Mouse (Mus musculus) neural tube, embryonic 13.5 days (tissue): ENCODE measurements around the gene Insl6. TPM values are rescaled to one million over a fixed set of nuclear protein-coding genes. Genes with fewer than 3 reads are reported as not detected.
A peak's percentile ranks its signal among the peaks of the same experiment; 100 is the strongest.

Experiments used
- ATAC-seq: fragments of 200-750 bp; cut with Nextera tagmentation; 2 replicates; pipeline ENCODE4 v1.8.0; 2017; ENCODE audit warnings: low read depth, mild to moderate bottlenecking, moderate TSS enrichment, moderate library complexity
- H3K27ac ChIP-seq: fragments of 300-500 bp; sonication (generic); replicated peaks from 2 replicates; pipeline ENCODE4 v1.5.1; 2015; ENCODE audit warnings: moderate library complexity, mild to moderate bottlenecking, inconsistent platforms
- H3K27me3 ChIP-seq: fragments of 300-500 bp; sonication (generic); 2 replicates; pipeline ENCODE4 v1.6.1; 2015; ENCODE audit warnings: mild to moderate bottlenecking, inconsistent platforms
- H3K36me3 ChIP-seq: fragments of 300-500 bp; sonication (generic); 2 replicates; pipeline ENCODE4 v1.6.1; 2015; ENCODE audit warnings: mild to moderate bottlenecking, inconsistent platforms
- H3K4me1 ChIP-seq: fragments of 300-500 bp; sonication (generic); replicated peaks from 2 replicates; pipeline ENCODE4 v1.6.1; 2015; ENCODE audit warnings: inconsistent platforms
- H3K4me2 ChIP-seq: fragments of 300-500 bp; sonication (generic); 2 replicates; pipeline ENCODE4 v1.6.1; 2015; ENCODE audit warnings: inconsistent platforms, mild to moderate bottlenecking, moderate library complexity
- H3K4me3 ChIP-seq: fragments of 300-500 bp; sonication (generic); 2 replicates; pipeline ENCODE4 v1.5.1; 2015; ENCODE audit warnings: mild to moderate bottlenecking, inconsistent platforms
- H3K9ac ChIP-seq: fragments of 300-500 bp; sonication (generic); 2 replicates; pipeline ENCODE4 v1.6.1; 2015; ENCODE audit warnings: moderate library complexity, mild to moderate bottlenecking, inconsistent platforms
- H3K9me3 ChIP-seq: fragments of 300-500 bp; sonication (generic); 2 replicates; pipeline ENCODE4 v1.6.1; 2016; ENCODE audit warnings: inconsistent platforms
- WGBS: fragments of 180-500 bp; shearing (Covaris S2); methylation state at CpG from one replicate; pipeline ENCODE4 v1.1.7; 2015; 5-methylcytosine and 5-hydroxymethylcytosine counted together
- polyA plus RNA-seq: library from polyadenylated mRNA; unstranded; fragments of >200 nt; fragmentation: Nextera tagmentation; extraction: Ambion mirVana; gene quantifications from 2 replicates; pipeline ENCODE4 v1.2.1, GENCODE M21; 2015

The Insl6 gene
- polyA plus RNA-seq, 1 experiment from 2014 or later = 2.7 TPM

GRCm38 (mm10) chr19:29344868-29345267 is 19.7 kb upstream of the Insl6 start:
- ATAC-seq = no peak
- no peak overlapping the region for H3K4me2 ChIP-seq

GRCm38 (mm10) chr19:29342281-29342680 is 17.1 kb upstream of the Insl6 start:
- ATAC-seq = no peak
- WGBS = 86% methylated on average over 6 of the region's 6 CpGs

More at GRCm38 (mm10) chr19:29344868-29345267, 19.7 kb upstream of the Insl6 start:
- H3K9me3 ChIP-seq = no peaks in the 10 kb centered on the region
- H3K9ac ChIP-seq = no peak overlapping the region
- H3K27ac ChIP-seq = no peak overlapping the region
- no peaks in the 10 kb centered on the region for H3K4me1 ChIP-seq
- H3K27me3 ChIP-seq = no peaks in the 10 kb centered on the region
- H3K4me3 ChIP-seq = no peak overlapping the region
- H3K36me3 ChIP-seq = peaks cover 8% of the 10 kb centered on the region; the same call in 1 of the 2 replicates

GRCm38 (mm10) chr19:29341029-29341428 is 15.9 kb upstream of the Insl6 start:
- Histone ChIP-seq H3K4me2 (no peak overlapping the region), H3K27ac (no peak overlapping the region), H3K36me3 (no peaks in the 10 kb centered on the region), H3K4me3 (no peak overlapping the region), H3K9me3 (no peaks in the 10 kb centered on the region), H3K4me1 (no peaks in the 10 kb centered on the region), H3K27me3 (no peaks in the 10 kb centered on the region), H3K9ac (no peak overlapping the region)
- ATAC-seq = no peak
- 84% methylated on average over 4 of the region's 4 CpGs for WGBS

More at GRCm38 (mm10) chr19:29342281-29342680, 17.1 kb upstream of the Insl6 start:
- Histone ChIP-seq H3K27me3 (no peaks in the 10 kb centered on the region), H3K4me3 (no peak overlapping the region), H3K27ac (no peak overlapping the region), H3K9me3 (no peaks in the 10 kb centered on the region), H3K9ac (no peak overlapping the region), H3K4me1 (no peaks in the 10 kb centered on the region), H3K4me2 (no peak overlapping the region), H3K36me3 (no peaks in the 10 kb centered on the region)

- no peak for ATAC-seq
- H3K4me1 ChIP-seq = peaks cover 12% of the 10 kb centered on the region; the same call in 1 of the 2 replicates
- WGBS = 88% methylated on average over 2 of the region's 2 CpGs
- H3K36me3 ChIP-seq = no peaks in the 10 kb centered on the region
- no peak overlapping the region for H3K27ac ChIP-seq
- no peak overlapping the region for H3K9ac ChIP-seq
- no peak overlapping the region for H3K4me2 ChIP-seq
- no peaks in the 10 kb centered on the region for H3K9me3 ChIP-seq
- peaks cover 9% of the 10 kb centered on the region; the same call in 1 of the 2 replicates for H3K27me3 ChIP-seq
- H3K4me3 ChIP-seq = no peak overlapping the region
These were observed 11.5 kb upstream of the Insl6 start for GRCm38 (mm10) chr19:29336624-29337023.

GRCm38 (mm10) chr19:29334068-29334745 is 9.1 kb upstream of the Insl6 start, which contains the start of gene Rln1:
Rln1 (minus strand) TSS chr19:29334670.
- H3K4me3 ChIP-seq = peak within 1 kb of the TSS; percentile 47
- H3K27me3 ChIP-seq = peaks cover 9% of the 10 kb centered on the region; the same call in 1 of the 2 replicates
- H3K27ac ChIP-seq = 0 out of 2 replicates have a peak within 1 kb of the TSS, but pooled peaks have one; percentile 18
- WGBS = 3% methylated on average over 23 of the region's 23 CpGs
- H3K4me1 ChIP-seq = peaks cover 12% of the 10 kb centered on the region; the same call in 1 of the 2 replicates
- no peaks in the 10 kb centered on the region for H3K36me3 ChIP-seq
- peak within 1 kb of the TSS; percentile 73 for H3K9ac ChIP-seq
- ATAC-seq = peak; percentile 81
- no peaks in the 10 kb centered on the region for H3K9me3 ChIP-seq
- H3K4me2 ChIP-seq = peak within 1 kb of the TSS; percentile 74

- WGBS = 84% methylated on average over 13 of the region's 13 CpGs
These were observed 1.8 kb upstream of the Insl6 start for GRCm38 (mm10) chr19:29326822-29327552.

GRCm38 (mm10) chr19:29326396-29326795 is 1.2 kb upstream of the Insl6 start:
- no peak for ATAC-seq
- Histone ChIP-seq H3K9ac (no peak overlapping the region), H3K27ac (no peak overlapping the region), H3K4me2 (no peak overlapping the region), H3K27me3 (peaks cover 6% of the 10 kb centered on the region; the same call in 1 of the 2 replicates), H3K9me3 (no peaks in the 10 kb centered on the region), H3K4me3 (no peak overlapping the region), H3K36me3 (no peaks in the 10 kb centered on the region), H3K4me1 (peaks cover 7% of the 10 kb centered on the region)
- 87% methylated on average over 4 of the region's 4 CpGs for WGBS

More at GRCm38 (mm10) chr19:29326822-29327552, 1.8 kb upstream of the Insl6 start:
- no peaks in the 10 kb centered on the region for H3K9me3 ChIP-seq
- H3K27ac ChIP-seq = no peak overlapping the region
- no peak overlapping the region for H3K9ac ChIP-seq
- no peak overlapping the region for H3K4me2 ChIP-seq
- ATAC-seq = no peak
- peaks cover 6% of the 10 kb centered on the region; the same call in 1 of the 2 replicates for H3K27me3 ChIP-seq
- no peaks in the 10 kb centered on the region for H3K36me3 ChIP-seq
- H3K4me3 ChIP-seq = no peak overlapping the region
- peaks cover 7% of the 10 kb centered on the region for H3K4me1 ChIP-seq

- Histone ChIP-seq H3K4me1 (peaks cover 7% of the 10 kb centered on the region), H3K9ac (peak overlapping the region; percentile 1; the same call in 1 of the 2 replicates), H3K36me3 (no peaks in the 10 kb centered on the region), H3K4me3 (no peak overlapping the region), H3K4me2 (peak overlapping the region; percentile 59), H3K27ac (no peak overlapping the region), H3K9me3 (no peaks in the 10 kb centered on the region), H3K27me3 (peaks cover 6% of the 10 kb centered on the region; the same call in 1 of the 2 replicates)
- ATAC-seq = no peak
- WGBS = 71% methylated on average over 9 of the region's 9 CpGs
These were observed 660 bp upstream of the Insl6 start for GRCm38 (mm10) chr19:29325852-29326180.

- no peak overlapping the region for H3K4me2 ChIP-seq
- H3K4me1 ChIP-seq = peaks cover 7% of the 10 kb centered on the region
- H3K27ac ChIP-seq = no peak overlapping the region
- H3K4me3 ChIP-seq = no peak overlapping the region
- WGBS = 78% methylated on average over 8 of the region's 8 CpGs
- no peak for ATAC-seq
- peaks cover 6% of the 10 kb centered on the region; the same call in 1 of the 2 replicates for H3K27me3 ChIP-seq
- H3K36me3 ChIP-seq = no peaks in the 10 kb centered on the region
- no peak overlapping the region for H3K9ac ChIP-seq
- H3K9me3 ChIP-seq = no peaks in the 10 kb centered on the region
These were observed 1.6 kb downstream of the Insl6 start for GRCm38 (mm10) chr19:29323416-29324049.

- Histone ChIP-seq H3K4me3 (no peak overlapping the region), H3K9me3 (peaks cover 17% of the 10 kb centered on the region), H3K36me3 (peaks cover 51% of the 10 kb centered on the region), H3K27me3 (no peaks in the 10 kb centered on the region), H3K9ac (no peak overlapping the region), H3K4me2 (no peak overlapping the region), H3K27ac (no peak overlapping the region), H3K4me1 (no peaks in the 10 kb centered on the region; the same call in 1 of the 2 replicates)
- ATAC-seq = no peak
- WGBS = 55% methylated on average over 7 of the region's 7 CpGs
These were observed 12.5 kb downstream of the Insl6 start for GRCm38 (mm10) chr19:29312661-29313060.

GRCm38 (mm10) chr19:29311791-29312190 is 13.4 kb downstream of the Insl6 start:
- ATAC-seq = no peak
- Histone ChIP-seq H3K9me3 (peaks cover 8% of the 10 kb centered on the region), H3K36me3 (peaks cover 54% of the 10 kb centered on the region), H3K9ac (no peak overlapping the region), H3K4me1 (no peaks in the 10 kb centered on the region; the same call in 1 of the 2 replicates), H3K27ac (no peak overlapping the region), H3K4me2 (no peak overlapping the region), H3K4me3 (no peak overlapping the region), H3K27me3 (no peaks in the 10 kb centered on the region)
- 89% methylated on average over 8 of the region's 8 CpGs for WGBS

- Histone ChIP-seq H3K36me3 (peaks cover 56% of the 10 kb centered on the region), H3K27me3 (no peaks in the 10 kb centered on the region)
These were observed 16.3 kb downstream of the Insl6 start for GRCm38 (mm10) chr19:29308832-29309231.

More at GRCm38 (mm10) chr19:29308832-29309231, 16.3 kb downstream of the Insl6 start:
- H3K4me1 ChIP-seq = no peaks in the 10 kb centered on the region; the same call in 1 of the 2 replicates
- no peak overlapping the region for H3K27ac ChIP-seq
- no peak overlapping the region for H3K4me3 ChIP-seq
- H3K9ac ChIP-seq = no peak overlapping the region
- no peak overlapping the region for H3K4me2 ChIP-seq
- no peak for ATAC-seq
- no peaks in the 10 kb centered on the region for H3K9me3 ChIP-seq
